Mouse (Mus musculus) mouse embryonic stem cell (cell line): ENCODE results near the gene Zfhx2.

ENCODE experiments used
- in situ Hi-C, 2 experiments: fragments of 300-500 bp; cut with MboI; formaldehyde crosslinking; loops; 1 replicate in 1 of 2; 3 replicates in 1 of 2; pipeline ENCODE4 v1.14.3; 2019 to 2020; ENCODE audit warnings: low sequenced_read_pairs in 2 of 2, low pct_unique_long_range_greater_than_20kb in 1 of 2, mixed read lengths in 1 of 2; ENCODE audit not compliant: unreplicated experiment in 1 of 2

Gene Zfhx2

GRCm38 (mm10) chr14:55092011-55092577 lies at the start of gene Zfhx2:
TSS of gene Zfhx2 (minus strand) at chr14:55092324.
- in situ Hi-C loops: no loop called here

GRCm38 (mm10) chr14:55139313-55139712 lies 47.2 kb upstream of the Zfhx2 start:
- in situ Hi-C loops: loop anchor here in 1 of 2 experiments (10.0 kb wide), 1 partner anchor 295 kb away; no protein-coding TSS in a partner anchor

- in situ Hi-C loops: loop anchor here in 1 of 2 experiments (10.0 kb wide), 1 partner anchor 299 kb away; no protein-coding TSS in a partner anchor
Observed at GRCm38 (mm10) chr14:55135676-55136075, 43.6 kb upstream of the Zfhx2 start.

- in situ Hi-C loops: loop anchor here in 1 of 2 experiments (10.0 kb wide), 2 partner anchors 88 to 328 kb away; no protein-coding TSS in a partner anchor
Observed at GRCm38 (mm10) chr14:55126521-55126920, 34.4 kb upstream of the Zfhx2 start.

GRCm38 (mm10) chr14:55125711-55126110 lies 33.6 kb upstream of the Zfhx2 start:
- in situ Hi-C loops: loop anchor here in 1 of 2 experiments (10.0 kb wide), 2 partner anchors 89 to 329 kb away; no protein-coding TSS in a partner anchor

DNA sequence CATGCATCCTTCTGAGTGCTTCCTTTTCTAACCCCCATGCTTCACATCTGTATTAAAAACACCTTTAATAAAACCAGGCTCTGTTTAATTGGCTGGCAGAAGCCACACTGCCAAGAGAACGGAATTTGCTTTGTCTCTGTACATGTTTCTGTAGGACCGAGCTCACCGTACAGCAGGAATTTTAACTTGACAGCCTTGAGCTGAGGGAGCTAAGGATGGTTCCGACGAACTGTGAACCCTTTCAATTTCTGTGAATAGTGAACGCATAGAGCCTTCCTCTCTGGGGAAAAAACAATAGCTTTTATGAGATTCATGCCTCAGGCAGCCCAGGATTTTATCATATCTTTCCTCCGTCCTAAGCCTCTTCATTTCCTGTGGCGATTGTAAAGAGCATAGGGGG lies 30.2 kb upstream of the Zfhx2 start:
- in situ Hi-C loops: loop anchor here in 1 of 2 experiments (10.0 kb wide), 2 partner anchors 92 to 332 kb away; no protein-coding TSS in a partner anchor

DNA sequence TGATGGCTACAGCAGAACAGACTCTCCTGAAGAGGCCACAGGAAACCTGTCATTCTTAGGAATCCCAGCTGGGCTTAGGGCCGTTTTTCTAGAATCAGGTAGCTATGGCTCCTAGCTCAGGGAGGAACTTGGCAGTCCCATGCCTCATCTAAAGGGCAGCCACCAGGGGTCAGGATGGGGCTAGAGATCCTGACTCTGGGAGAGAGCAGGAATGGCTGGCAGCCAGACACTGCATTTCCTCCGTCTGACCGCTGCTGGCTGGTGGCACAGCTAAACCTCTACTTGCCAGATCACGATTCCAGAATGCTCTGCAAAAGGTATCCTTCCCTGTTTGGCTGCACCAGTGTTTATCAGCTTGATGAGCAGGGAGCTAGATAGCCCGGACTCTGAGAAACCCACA lies 29.8 kb upstream of the Zfhx2 start:
- in situ Hi-C loops: loop anchor here in 1 of 2 experiments (10.0 kb wide), 2 partner anchors 93 to 333 kb away; no protein-coding TSS in a partner anchor

- in situ Hi-C loops: loop anchor here (10.0 kb wide), 3 partner anchors 95 to 335 kb away; no protein-coding TSS in a partner anchor
Observed at GRCm38 (mm10) chr14:55119421-55120134, 27.5 kb upstream of the Zfhx2 start.

DNA sequence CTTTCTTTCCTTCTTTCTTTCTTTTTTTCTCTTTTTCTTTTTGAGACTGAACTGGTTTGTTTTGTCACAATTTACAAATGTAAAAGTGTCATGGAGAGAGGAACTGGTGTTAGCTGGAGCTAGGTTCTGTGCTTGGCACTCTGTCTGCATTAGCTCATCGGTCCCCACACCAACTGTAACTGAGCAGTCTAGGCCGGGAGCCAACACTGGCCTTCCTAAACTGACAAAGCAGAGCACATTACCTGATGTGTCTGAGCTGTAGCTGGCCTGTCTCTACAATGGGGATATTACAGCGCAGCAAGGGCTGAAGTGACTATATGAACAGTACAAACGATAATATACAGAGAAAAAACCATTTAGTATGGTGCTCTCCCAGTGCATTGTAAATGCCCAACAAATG lies 26.7 kb upstream of the Zfhx2 start:
- in situ Hi-C loops: loop anchor here in 1 of 2 experiments (10.0 kb wide), 1 partner anchor 316 kb away; no protein-coding TSS in a partner anchor

- in situ Hi-C loops: loop anchor here in 1 of 2 experiments (10.0 kb wide), 1 partner anchor 318 kb away; no protein-coding TSS in a partner anchor
Observed at GRCm38 (mm10) chr14:55116425-55117200, 24.5 kb upstream of the Zfhx2 start, which contains the start of gene Jph4. TSS of gene Jph4 (minus strand) at chr14:55116935.

DNA sequence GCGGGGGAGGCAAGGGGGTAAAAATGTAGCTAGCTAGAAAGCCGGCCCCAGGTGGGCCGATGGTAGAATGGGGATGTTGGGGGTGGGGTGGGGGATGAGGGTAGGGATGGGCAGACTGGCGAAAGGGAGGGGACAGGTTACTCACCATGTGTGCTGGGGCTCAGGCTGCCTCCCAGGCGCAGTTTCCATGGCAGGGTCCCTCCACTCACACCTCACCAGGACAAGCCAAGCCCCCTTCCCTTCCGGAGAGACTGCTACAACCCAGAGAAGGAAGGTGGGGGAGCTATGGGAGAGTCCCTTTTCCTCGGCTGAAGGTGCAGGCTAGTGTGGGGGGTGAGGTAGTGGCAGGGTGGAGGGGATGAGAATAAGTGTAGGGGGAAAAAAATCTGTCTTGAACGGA lies 23.7 kb upstream of the Zfhx2 start:
- in situ Hi-C loops: loop anchor here in 1 of 2 experiments (10.0 kb wide), 1 partner anchor 319 kb away; no protein-coding TSS in a partner anchor

DNA sequence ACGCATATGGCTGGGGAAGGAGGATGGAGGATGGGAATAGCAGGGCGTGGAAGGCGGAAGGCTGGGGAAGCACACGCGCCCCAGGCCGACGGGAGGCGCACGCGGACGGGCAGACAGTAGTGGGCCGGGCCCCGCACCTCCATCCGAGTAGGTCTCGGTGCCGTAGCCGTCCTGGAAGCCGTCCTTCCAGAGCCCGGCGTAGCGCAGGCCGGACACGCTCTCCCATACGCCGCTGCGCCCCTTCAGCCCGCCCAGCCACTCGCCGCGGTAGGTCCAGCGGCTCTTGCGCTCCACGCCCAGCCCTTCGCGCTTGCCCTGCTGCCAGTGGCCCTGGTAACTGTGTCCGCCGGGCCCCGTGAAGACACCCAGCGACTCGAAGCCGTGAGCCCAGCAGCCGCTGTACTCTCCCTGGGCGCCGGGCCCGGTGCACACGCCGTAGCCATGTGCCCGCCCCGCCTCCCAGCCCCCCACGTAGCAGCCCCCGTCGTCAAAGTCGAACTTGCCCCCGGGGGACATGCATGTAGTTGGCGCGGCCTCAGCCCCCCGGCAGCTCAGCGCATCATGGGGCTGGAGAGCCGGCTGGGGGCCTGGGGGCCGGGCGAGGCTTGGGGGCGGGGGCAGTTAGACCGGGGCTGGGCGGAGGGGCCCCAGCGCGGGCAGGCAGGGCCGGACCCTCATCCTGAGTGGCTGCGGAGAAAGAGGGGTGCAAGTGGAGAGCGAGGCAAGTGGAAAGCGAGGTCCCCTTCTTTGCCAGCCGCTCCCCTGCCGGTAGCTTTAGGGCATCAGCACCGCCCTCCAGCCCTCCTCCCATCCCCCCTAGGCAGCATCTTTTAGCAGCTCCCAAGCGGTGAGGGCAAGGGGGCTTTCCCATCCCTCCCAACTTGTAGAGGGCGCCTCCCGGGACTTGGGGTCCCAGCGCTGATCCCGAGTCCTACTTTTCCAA lies 22.9 kb upstream of the Zfhx2 start:
- in situ Hi-C loops: loop anchor here in 1 of 2 experiments (10.0 kb wide), 1 partner anchor 320 kb away; no protein-coding TSS in a partner anchor

GRCm38 (mm10) chr14:55113975-55114645 lies 22.0 kb upstream of the Zfhx2 start:
- in situ Hi-C loops: loop anchor here in 1 of 2 experiments (10.0 kb wide), 1 partner anchor 321 kb away; no protein-coding TSS in a partner anchor

GRCm38 (mm10) chr14:55113351-55113974 lies 21.3 kb upstream of the Zfhx2 start:
- in situ Hi-C loops: loop anchor here in 1 of 2 experiments (10.0 kb wide), 1 partner anchor 321 kb away; no protein-coding TSS in a partner anchor

DNA sequence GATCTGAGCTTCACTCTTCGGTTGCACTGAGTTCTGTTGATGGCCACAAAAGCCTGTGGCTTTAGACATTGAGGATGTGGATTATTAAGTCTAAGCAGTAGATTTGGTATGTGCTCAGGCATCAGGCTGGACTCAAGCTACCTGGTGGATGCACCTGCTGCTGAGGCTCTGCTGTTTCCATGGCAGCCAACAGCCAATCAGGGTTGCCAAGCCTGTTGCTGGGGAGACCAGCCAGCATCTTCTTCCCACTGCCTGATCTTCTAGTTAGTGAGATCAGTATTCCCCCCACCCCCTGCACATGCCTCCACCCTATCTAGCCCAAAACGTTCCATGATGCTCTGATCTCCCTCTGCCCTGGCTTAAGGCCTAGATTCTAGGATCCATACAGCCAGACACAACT lies 19.6 kb upstream of the Zfhx2 start:
- in situ Hi-C loops: loop anchor here in 1 of 2 experiments (10.0 kb wide), 1 partner anchor 323 kb away; no protein-coding TSS in a partner anchor

GRCm38 (mm10) chr14:55110076-55110475 lies 18.0 kb upstream of the Zfhx2 start:
- in situ Hi-C loops: loop anchor here in 1 of 2 experiments (10.0 kb wide), 1 partner anchor 325 kb away; no protein-coding TSS in a partner anchor
